Mouse (Mus musculus) gastrocnemius, adult 8-10 months (tissue): ENCODE results near the gene Rnf141. TPM values are rescaled to one million over a fixed set of nuclear protein-coding genes. Genes with fewer than 3 reads are reported as not detected.

Experiments used
- DNase-seq, 2 experiments: peaks; one replicate each; pipeline ENCODE4 v3.0.0; 2022; ENCODE audit warnings: low spot score in 2 of 2
- total RNA-seq, 4 experiments: library from RNA; stranded (reverse); gene quantifications; 2 replicates each; pipeline ENCODE4 v1.2.4; 2022

The Rnf141 gene
- total RNA-seq, 4 experiments from 2014 or later = 19.8 to 25.9 (median 23.2) TPM

GRCm38 (mm10) chr7:110834018-110834417, 10.2 kb downstream of the Rnf141 start:
- DNase-seq = no peak

GRCm38 (mm10) chr7:110833024-110833423, 11.2 kb downstream of the Rnf141 start:
- no peak for DNase-seq

DNA sequence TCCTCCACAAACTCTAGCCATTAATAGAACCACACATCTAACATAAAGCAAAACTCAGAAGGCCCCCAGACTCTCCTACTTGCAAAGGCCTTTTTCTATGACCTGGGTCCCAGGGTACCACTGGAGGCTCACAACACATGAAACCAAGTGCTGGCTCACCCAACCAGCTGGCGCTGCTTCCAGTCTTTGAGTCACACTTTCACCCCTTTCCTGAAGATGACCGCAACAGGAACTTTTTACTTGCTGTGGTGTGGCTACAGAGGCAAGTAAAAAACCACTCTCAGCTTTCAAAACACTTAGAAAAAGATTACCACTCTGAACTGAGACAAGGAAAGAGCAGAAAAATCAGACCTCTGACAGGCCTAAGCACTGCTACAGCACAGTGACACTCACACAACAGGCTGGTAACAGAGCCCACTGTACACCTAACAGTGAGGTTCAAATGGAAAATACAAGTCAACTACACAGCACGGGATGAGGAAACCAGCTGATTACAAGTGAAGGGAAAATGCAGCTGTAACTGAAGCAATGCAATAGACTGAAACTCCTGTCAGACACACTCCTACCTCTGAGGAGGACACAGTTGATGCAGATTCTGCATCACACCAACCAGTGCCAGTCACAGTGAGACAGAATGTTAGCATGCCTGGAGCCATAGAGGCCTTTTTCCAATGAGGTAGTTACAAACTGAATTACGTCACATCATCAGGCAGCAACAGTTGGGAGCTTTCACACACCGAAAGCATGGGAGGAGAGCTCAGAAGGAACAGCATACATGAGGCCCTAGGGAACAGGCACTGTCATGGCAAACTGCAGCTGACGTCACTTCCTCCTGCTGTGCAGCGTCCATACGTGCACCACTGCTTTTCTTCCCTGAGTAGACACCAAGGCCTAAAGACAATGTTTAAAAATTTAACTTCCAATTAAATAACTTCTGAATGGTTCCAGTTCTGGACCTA, 20.0 kb downstream of the Rnf141 start:
- DNase-seq = no peak

DNA sequence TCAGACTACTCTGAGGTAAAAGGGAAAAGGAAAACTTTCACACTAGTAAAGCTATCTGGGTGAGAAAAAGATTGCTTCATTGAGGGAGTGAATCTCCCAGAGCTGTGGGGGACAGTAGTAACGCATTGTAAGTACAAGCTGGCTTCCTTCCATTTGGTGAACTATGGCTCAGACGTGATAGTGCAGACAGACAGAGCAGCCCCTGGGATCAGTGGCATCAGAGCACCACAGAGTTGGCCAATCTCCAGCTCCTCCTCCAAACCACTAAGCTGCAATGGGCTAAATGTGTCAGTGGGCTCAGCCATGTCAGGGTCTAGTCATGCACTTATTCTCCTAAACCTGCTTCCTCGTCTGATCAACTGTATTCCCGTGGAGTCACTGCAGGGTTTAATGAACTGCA, 20.7 kb downstream of the Rnf141 start:
- no peak for DNase-seq

DNA sequence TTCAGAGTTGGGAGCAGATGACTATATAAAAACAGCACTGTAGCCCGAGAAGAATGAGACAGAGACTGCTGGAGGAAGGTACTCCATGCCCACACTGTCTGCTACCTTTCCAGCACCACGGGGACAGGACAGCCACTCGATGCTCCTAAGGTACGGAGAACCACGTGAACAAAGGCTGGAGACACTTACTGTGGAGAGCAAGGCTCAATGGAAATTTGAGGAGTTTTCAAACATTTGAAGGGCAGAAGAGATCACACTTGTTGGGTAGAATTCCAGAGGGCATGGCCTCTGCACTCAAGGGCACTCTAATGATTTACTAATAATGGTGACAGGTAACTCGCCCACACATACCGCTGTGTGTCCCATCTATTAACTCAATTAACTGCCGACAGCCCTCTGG, 21.2 kb downstream of the Rnf141 start:
- DNase-seq = no peak

- no peak for DNase-seq
Measured at GRCm38 (mm10) chr7:110822055-110822454, 22.2 kb downstream of the Rnf141 start.

- DNase-seq = peak in 1 of 2 experiments; percentile 47
Measured at GRCm38 (mm10) chr7:110821653-110822052, 22.6 kb downstream of the Rnf141 start.

- no peak for DNase-seq
Measured at GRCm38 (mm10) chr7:110821068-110821467, 23.2 kb downstream of the Rnf141 start.

- no peak for DNase-seq
Measured at GRCm38 (mm10) chr7:110818787-110819350, 25.4 kb downstream of the Rnf141 start.

GRCm38 (mm10) chr7:110818206-110818605, 26.1 kb downstream of the Rnf141 start:
- DNase-seq = peak in 1 of 2 experiments; percentile 72

- no peak for DNase-seq
Measured at GRCm38 (mm10) chr7:110816037-110816436, 28.2 kb downstream of the Rnf141 start.

- no peak for DNase-seq
Measured at GRCm38 (mm10) chr7:110813983-110814382, 30.3 kb downstream of the Rnf141 start.

GRCm38 (mm10) chr7:110811529-110811928, 32.7 kb downstream of the Rnf141 start:
- no peak for DNase-seq

DNA sequence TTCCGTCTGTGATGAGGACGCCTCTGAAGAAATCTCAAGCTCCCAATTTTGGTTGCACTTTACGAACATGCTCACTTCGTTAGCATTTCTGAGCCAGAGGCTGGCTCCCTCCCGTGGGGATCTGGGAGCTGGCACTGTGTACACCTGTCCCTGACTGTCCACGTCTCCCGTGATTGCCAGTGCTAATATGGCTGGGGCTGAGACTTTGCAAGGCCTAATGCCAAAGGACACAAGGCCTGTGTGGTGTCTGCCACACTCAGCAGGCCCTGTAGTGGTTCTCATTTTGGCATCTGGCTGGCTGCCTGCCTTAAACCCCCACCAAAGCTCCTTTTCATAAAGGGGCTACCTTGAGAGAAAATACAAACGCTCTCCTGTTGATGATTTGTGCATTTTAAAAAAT, 33.3 kb downstream of the Rnf141 start:
- no peak for DNase-seq

DNA sequence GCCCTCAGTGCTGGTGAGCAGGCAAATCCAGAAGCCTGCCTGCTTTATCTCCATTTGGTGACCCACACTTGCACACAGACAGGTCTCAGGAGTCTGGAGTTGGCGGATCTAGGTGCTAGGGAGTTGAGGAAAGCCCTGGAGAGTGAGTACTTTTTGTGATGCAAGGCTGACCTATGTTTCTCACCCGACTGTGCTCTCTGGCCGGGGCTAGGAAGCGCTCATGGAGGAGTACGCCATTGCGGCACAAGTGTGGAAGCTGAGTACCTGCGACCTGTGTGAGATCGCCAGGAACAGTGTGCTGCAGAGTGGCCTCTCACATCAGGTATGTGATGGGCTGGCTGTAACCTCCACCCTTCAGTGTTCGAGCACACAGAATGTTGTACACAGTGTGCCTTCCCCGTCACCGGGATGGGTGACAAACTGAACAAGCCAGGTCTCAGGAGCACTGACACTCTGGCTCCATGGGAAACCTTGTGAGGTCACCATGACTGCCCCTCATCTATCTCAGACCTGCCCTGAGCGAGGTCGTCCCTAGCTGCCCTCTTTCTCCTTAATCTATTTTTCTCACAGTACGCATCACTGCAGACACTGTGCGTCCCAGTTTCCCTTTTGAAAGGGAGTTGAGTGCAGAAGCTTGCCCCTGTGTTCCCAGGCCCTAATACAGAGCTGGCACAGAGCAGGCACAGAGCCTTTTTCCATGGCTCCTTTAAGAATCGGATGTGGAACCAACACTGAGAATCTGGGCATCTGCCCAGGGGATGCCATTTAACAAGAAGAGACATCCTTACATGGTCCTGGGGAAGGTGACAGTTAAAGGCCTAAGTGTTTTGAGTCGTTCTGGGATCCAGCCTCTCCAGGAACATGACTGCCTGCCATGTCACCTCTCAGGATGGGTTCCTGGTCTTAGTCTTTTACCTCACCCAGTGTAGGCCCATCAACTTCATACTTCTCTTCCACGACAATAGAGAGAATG, 34.4 kb downstream of the Rnf141 start:
- no peak for DNase-seq

DNA sequence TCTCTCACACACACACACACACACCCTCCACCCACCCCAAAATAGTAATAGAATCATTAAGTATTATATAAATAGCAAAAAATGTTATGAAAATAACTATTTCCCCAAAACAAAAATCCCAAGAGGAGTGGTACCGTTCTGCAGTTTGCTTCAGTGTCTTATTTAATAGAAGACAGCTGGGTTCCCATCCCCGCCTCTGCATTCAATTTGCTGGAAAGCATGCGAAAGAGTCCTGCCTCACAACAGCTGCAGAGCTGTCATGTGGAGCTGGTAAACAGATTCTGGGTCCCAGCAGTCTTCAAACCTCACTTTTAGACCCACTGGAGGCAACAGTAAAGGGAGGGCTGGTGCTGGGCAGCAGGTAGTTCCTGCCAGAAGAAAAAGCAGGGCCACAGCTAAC, 35.3 kb downstream of the Rnf141 start:
- no peak for DNase-seq

- no peak for DNase-seq
Measured at GRCm38 (mm10) chr7:110807460-110808030, 36.7 kb downstream of the Rnf141 start.

- peak in 1 of 2 experiments; percentile 73 for DNase-seq
Measured at GRCm38 (mm10) chr7:110804266-110804665, 40.0 kb downstream of the Rnf141 start.

- no peak for DNase-seq
Measured at GRCm38 (mm10) chr7:110803131-110803530, 41.1 kb downstream of the Rnf141 start.

DNA sequence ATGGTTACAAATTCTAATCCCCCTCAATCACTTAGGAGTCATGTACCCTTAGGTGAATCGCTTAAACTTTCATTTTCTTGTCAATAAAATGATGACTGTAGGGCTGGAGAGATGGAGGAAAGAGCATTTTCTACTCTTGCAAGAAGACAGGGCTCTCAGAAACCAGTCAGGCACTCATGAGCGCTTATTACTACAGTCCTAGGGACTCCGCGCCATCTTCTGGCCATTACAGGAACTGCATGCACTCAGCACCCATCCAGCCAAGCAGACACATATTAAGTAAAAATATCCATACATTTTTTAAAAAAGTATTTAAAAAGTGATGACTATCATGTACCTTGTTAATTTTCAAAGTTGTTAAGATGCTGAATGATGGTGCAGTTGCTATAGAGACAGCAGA, 43.2 kb downstream of the Rnf141 start:
- DNase-seq = peak; percentile 73 to 77
